Mouse (Mus musculus) Patski (cell line): ENCODE results near the gene Nfix. TPM values are rescaled to one million over a fixed set of nuclear protein-coding genes. Genes with fewer than 3 reads are reported as not detected.

ENCODE experiments used
- ATAC-seq: fragments of 100-300 bp; one replicate; pipeline ENCODE4 v1.8.0; 2021
- CTCF ChIA-PET: fragments of 350-600 bp; sonication (Branson Sonifier 250); formaldehyde crosslinking; loops from one replicate; lab custom pipeline; 2022; ENCODE audit warnings: inconsistent platforms; lab: Charles Lee
- POLR2A ChIA-PET: fragments of 350-600 bp; sonication (Branson Sonifier 250); formaldehyde crosslinking; loops from one replicate; lab custom pipeline; 2022; ENCODE audit warnings: antibody characterized with exemption, inconsistent platforms; lab: Charles Lee
- DNase-seq: peaks from one replicate; pipeline ENCODE4 v3.0.0-alpha.2; 2011; ENCODE audit warnings: low read depth, low spot score
- H3K27me3 ChIP-seq: fragments of 371-371 bp; one replicate; pipeline ENCODE4 v1.5.1; 2021
- CTCF ChIP-seq: fragments of 100-300 bp; IDR thresholded peaks from one replicate; pipeline ENCODE4 v1.5.1; 2021
- in situ Hi-C: fragments of 300-500 bp; cut with MboI; formaldehyde crosslinking; loops from 3 replicates; pipeline ENCODE4 v1.11.1; 2018; ENCODE audit warnings: low pct_unique_long_range_greater_than_20kb, mixed read lengths
- polyA plus RNA-seq: library from polyadenylated mRNA; unstranded; gene quantifications from one replicate; pipeline ENCODE4 v1.2.3, GENCODE M21; 2021

Gene Nfix
- polyA plus RNA-seq, 1 experiment from 2014 or later, result 32.5 TPM

DNA sequence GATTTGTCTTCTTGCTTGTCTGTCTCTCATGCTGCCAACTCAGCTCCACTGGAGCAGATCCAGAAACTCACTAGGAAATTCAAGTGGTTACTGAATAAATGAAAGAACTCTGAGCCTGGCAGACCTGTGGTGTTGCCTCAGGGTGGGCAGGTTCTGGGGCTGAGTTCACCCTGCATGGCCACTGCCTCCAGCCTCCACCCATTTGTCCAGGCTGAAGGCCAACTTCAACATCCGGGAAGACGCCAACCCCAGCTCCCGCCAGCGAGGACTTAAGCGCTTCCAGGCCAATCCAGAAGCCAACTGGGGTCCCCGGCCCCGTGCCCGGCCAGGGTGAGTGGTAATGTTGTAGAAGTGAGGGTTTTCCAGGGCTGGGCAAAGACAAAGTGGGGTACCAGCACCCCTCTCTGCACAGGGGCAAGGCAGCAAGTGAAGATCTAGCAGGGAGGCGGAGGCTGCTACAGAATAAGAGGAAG, 101.2 kb downstream of the Nfix start:
- ChIA-PET POLR2A (interaction anchor here (0.6 to 2.7 kb wide), 6 partner anchors 10 to 116 kb away, joined by 3 to 6 read pairs (median 4); no protein-coding TSS in a partner anchor), CTCF (interaction anchor here (0.9 to 3.7 kb wide), 7 partner anchors 9 to 116 kb away, joined by 3 to 20 read pairs (median 5); no protein-coding TSS in a partner anchor)
- in situ Hi-C loops, result loop anchor here (5.0 kb wide), 1 partner anchor 118 kb away; no protein-coding TSS in a partner anchor
- DNase-seq (peak; percentile 56), ATAC-seq (peak; percentile 23)
- no peak for TF ChIP-seq CTCF
- H3K27me3 ChIP-seq, result no peaks in the 10 kb centered on the region

DNA sequence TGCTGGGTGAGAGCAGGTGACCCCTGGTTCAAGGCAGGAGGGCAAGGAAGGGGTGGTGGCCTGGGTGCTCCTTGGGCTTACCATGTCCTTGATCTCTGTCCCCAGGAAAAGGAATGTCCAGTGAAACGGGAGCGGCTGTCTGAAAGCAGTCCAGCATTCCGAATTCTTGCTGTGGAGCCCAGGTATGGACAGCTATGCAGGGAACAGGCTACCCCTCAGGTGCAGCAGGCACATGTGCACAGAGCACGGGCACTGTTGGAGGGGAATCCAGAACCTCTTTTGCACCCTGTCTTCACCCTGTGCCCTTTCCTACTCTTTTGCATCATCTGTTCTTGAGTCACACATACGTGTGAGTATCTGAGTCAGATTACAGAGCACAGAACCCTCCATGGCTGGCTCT, 101.9 kb downstream of the Nfix start:
- no peak for ATAC-seq
- H3K27me3 ChIP-seq, result no peaks in the 10 kb centered on the region
- ChIA-PET CTCF (interaction anchor here (0.6 to 3.7 kb wide), 6 partner anchors 11 to 117 kb away, joined by 3 to 20 read pairs (median 4); no protein-coding TSS in a partner anchor), POLR2A (interaction anchor here (0.6 to 2.7 kb wide), 5 partner anchors 13 to 117 kb away, joined by 3 to 6 read pairs (median 5); no protein-coding TSS in a partner anchor)
- TF ChIP-seq CTCF, result no peak
- DNase-seq, result no peak
- in situ Hi-C loops, result loop anchor here (5.0 kb wide), 1 partner anchor 119 kb away; no protein-coding TSS in a partner anchor

DNA sequence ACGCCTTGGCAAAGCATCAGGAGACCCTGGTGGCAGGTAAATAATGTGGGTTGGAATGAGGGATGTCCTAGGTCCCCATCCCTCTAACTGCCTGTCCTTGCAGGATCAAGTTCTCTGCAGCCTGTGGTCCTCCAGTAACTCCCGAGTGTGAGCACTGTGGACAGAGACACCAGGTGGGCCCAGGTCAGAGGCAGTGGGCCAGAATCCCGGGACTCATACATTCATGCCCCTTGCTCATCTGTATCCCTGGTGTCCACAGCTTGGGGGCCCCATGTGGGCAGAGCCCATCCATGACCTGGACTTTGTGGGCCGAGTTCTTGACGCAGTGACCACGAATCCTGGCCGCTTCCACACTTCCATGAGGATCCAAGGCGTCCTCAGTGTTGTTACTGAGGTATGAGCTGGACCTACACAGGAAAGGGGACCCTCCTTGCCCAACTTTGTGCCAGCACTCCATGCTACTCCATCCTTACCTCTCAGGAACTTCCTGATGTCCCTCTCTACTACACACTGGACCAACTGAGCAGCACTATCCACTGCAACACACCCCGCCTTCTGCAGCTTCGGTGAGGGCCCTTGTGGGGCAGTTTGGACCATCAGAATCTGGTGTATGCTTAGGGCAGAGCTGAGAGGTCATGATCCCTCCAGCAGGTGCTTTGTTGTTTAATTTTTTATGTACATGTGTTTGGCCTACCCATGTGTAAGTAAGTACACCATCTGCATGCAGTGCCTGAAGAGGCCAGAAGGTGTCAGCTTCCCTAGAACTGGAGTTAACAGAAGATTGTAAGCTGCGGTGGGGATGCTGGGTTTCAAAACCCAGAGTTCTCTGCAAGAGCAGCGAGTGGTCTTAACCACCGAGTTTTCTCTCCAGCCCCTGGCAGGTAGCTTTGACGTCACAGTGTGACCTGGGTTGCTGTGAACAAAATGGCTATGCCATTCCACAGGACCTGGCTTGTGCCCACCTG, 102.7 kb downstream of the Nfix start:
- TF ChIP-seq CTCF, result no peak
- ChIA-PET POLR2A (interaction anchor here (1.1 kb wide), 1 partner anchor 14 kb away, joined by 3 read pairs; no protein-coding TSS in a partner anchor), CTCF (interaction anchor here (0.6 to 3.7 kb wide), 6 partner anchors 12 to 118 kb away, joined by 3 to 20 read pairs (median 4); no protein-coding TSS in a partner anchor)
- DNase-seq, result no peak
- H3K27me3 ChIP-seq, result no peaks in the 10 kb centered on the region
- ATAC-seq, result no peak
- in situ Hi-C loops, result loop anchor here (5.0 kb wide), 1 partner anchor 120 kb away; no protein-coding TSS in a partner anchor

DNA sequence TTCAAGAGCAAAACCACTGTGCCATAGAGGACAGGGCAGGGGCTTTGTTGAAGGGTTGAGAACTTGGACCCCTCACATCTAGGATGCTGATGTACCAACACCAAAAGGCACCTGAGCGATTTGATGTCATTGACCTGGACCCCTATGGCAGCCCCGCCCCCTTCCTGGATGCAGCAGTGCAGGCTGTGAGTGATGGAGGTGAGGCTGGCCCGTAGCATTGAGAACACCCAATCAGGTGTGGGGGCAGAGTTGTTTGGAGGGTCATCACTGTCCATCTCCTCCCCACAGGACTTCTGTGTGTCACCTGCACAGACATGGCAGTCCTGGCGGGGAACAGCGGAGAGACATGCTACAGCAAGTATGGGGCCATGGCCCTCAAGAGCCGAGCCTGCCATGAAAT, 105.0 kb downstream of the Nfix start:
- ChIA-PET CTCF (no interaction called here), POLR2A (no interaction called here)
- no peaks in the 10 kb centered on the region for H3K27me3 ChIP-seq
- ATAC-seq (no peak), DNase-seq (no peak)
- no peak for TF ChIP-seq CTCF
- in situ Hi-C loops, result loop anchor here (5.0 kb wide), 1 partner anchor 122 kb away; no protein-coding TSS in a partner anchor

DNA sequence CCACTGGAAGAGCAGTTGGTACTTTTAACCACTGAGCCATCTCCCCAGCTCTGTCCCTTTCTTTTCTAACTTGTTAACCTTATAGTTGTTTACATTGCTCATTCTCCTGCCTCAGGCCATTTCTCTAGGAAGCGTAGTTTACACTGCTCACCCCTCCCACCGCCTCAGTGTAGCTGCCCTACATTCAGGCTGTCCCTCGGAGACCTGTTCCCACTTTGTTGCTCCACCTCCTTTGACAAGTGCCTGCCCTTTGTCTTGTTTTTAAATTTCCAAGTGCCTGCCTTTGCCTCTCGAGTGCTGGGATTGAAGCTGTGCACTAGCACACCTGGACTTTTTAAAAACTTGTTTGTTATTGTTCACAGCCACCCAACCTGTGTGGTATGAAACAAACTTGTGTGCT, 106.8 kb downstream of the Nfix start:
- ChIA-PET POLR2A (interaction anchor here (0.6 kb wide), 1 partner anchor 77 kb away, joined by 4 read pairs; no protein-coding TSS in a partner anchor), CTCF (no interaction called here)
- no peak for ATAC-seq
- H3K27me3 ChIP-seq, result no peaks in the 10 kb centered on the region
- in situ Hi-C loops, result no loop called here
- TF ChIP-seq CTCF, result no peak
- no peak for DNase-seq

DNA sequence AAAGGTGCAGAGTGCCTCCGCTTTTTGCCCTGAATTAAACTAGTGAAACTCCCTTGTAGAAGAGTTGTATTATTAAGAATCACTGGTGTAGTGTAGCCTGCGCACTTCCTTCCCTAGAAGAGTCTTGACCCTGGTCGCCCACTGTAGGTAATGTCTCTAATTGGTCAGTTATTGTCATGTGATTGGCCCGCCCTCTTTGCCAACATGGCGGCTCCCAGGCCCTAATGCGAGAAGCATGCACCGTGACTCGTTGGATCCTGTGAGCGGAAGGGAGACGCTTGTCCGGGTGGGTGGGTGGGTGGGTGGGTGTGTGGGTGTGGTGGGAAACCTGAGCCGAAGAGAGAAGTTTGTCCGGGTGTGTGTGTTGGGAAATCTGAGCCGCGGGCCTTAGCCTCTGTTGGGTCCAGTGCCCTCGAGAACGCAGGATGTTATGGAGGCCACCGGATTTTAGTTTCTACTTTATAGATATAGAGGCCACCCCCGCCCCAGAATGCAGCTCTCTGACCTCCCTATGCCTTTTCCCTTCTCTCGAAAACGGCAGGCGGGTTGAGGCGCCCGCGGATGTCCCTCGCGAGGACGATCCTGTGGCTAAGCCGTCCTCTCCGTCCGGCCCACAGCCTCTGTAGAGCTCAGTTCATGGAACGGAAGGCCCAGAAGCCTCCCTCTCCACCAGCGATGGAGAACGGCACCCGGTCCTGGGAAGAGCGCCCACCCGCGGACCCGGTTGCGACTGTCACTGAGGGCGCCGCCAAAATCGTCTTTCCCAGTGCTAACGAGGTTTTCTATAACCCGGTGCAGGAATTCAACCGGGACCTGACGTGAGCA, 110.8 kb downstream of the Nfix start:
- ChIA-PET CTCF (interaction anchor here (0.9 to 1.5 kb wide), 2 partner anchors 10 to 19 kb away, joined by 3 to 4 read pairs; no protein-coding TSS in a partner anchor), POLR2A (interaction anchor here (0.6 to 1.3 kb wide), 4 partner anchors 18 to 348 kb away, joined by 3 read pairs; partner anchors contain the start of gene Tnpo2)
- no peak for DNase-seq
- no peak for ATAC-seq
- H3K27me3 ChIP-seq, result no peaks in the 10 kb centered on the region
- peak; percentile 58 for TF ChIP-seq CTCF
- in situ Hi-C loops, result no loop called here

DNA sequence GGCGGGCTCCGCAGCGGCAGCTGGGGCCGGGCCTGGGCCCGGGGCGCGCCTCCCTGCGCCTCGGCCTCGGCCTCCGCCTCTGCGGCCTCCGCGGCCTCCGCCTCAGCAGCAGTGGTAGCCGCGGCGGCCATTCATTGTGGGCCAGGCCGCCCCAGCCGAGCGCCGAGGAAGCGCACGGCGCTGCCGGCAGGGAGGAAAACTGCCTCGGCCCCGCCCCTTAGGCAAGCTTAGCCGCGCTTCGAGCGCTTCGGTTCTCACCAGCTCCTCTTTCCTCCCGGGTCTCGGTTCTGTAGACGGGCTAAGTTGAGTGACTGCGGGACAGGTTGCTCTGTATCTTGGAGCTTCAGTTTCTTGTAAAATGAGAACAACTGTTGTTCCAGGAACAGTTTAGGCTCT, 112.4 kb downstream of the Nfix start, which contains the start of gene Nacc1:
Gene Nacc1 (minus strand): TSS at position 158 of the 396 bp plus-strand sequence.
- no peak for DNase-seq
- TF ChIP-seq CTCF, result no peak
- peak; percentile 58 for ATAC-seq
- in situ Hi-C loops, result no loop called here
- ChIA-PET CTCF (no interaction called here), POLR2A (interaction anchor here (0.6 to 1.3 kb wide), 3 partner anchors 19 to 144 kb away, joined by 3 read pairs; partner anchors contain the start of gene Gadd45gip1)
- no peaks in the 10 kb centered on the region for H3K27me3 ChIP-seq

DNA sequence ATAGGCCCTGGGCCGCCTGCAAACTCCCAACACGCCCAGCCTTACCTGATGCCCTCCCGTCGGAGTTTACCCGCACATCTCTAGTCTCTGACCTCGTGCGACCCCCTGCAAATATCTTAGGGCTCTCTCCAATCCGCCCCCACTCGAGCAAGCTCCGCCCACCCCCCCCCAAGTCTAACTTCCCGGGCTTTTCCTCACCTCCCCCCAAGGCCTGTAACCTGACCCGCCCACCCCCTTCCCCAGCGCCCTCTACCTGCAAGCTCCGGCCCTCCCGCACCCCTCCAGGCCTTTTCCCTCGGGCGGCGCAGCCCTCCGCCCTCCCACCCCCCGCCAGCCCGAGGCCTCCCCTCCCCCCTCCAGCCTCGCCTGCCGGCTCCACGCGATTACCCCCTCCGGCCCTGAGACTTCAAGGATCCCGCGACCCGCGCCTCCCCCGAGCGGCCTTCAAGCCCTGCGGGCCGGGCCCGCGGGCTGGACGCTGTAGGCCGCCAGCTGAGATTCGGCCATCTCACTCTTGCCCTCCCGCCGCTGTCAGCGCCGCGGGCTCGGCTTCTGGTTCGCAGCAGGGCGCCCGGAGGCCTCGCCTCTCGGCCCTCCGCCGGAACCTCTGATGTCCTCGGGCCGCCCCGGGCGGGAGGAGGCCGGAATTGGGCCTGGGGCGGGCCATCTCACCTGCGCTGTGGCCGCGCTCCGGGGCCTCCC, 113.0 kb downstream of the Nfix start:
- no peaks in the 10 kb centered on the region for H3K27me3 ChIP-seq
- DNase-seq (no peak), ATAC-seq (peak; percentile 22)
- TF ChIP-seq CTCF, result no peak
- POLR2A ChIA-PET, result interaction anchor here (0.8 to 1.3 kb wide), 3 partner anchors 19 to 27 kb away, joined by 3 to 5 read pairs (median 3); no protein-coding TSS in a partner anchor
- CTCF ChIA-PET, result no interaction called here
- in situ Hi-C loops, result no loop called here
